Mouse (Mus musculus) liver, adult (tissue): Measurements from ENCODE around the gene Wdr92.

Experiments used
- GATA4 ChIP-seq: IDR thresholded peaks from 2 replicates; pipeline ENCODE4 v1.6.1; 2014; ENCODE audit warnings: mild to moderate bottlenecking, low read length; ENCODE audit not compliant: insufficient replicate concordance

Wdr92 gene

GRCm38 (mm10) chr11:17181807-17182206 is at the start of gene Wdr92:
Wdr92 (plus strand) TSS chr11:17182107.
- no peak for TF ChIP-seq GATA4

GRCm38 (mm10) chr11:17135638-17136037 is 46.3 kb upstream of the Wdr92 start:
- no peak for TF ChIP-seq GATA4

- no peak for TF ChIP-seq GATA4
Observed at GRCm38 (mm10) chr11:17138306-17139033, 43.4 kb upstream of the Wdr92 start.

- TF ChIP-seq GATA4, result no peak; the same call in 1 of the 2 replicates
Observed at GRCm38 (mm10) chr11:17158858-17159737, 22.8 kb upstream of the Wdr92 start, which contains the start of gene Ppp3r1. Ppp3r1 (plus strand) TSS chr11:17159263.

- no peak for TF ChIP-seq GATA4
Observed at GRCm38 (mm10) chr11:17159738-17160241, 22.1 kb upstream of the Wdr92 start.

- no peak for TF ChIP-seq GATA4
Observed at GRCm38 (mm10) chr11:17160242-17160641, 21.7 kb upstream of the Wdr92 start.

- no peak for TF ChIP-seq GATA4
Observed at GRCm38 (mm10) chr11:17163956-17164355, 18.0 kb upstream of the Wdr92 start.

- TF ChIP-seq GATA4, result no peak
Observed at GRCm38 (mm10) chr11:17166627-17167026, 15.3 kb upstream of the Wdr92 start.

GRCm38 (mm10) chr11:17169262-17169661 is 12.6 kb upstream of the Wdr92 start:
- TF ChIP-seq GATA4, result no peak

GRCm38 (mm10) chr11:17170938-17171729 is 10.8 kb upstream of the Wdr92 start:
- no peak for TF ChIP-seq GATA4

GRCm38 (mm10) chr11:17172300-17172699 is 9.6 kb upstream of the Wdr92 start:
- no peak for TF ChIP-seq GATA4

- no peak for TF ChIP-seq GATA4
Observed at GRCm38 (mm10) chr11:17176638-17177037, 5.3 kb upstream of the Wdr92 start.

GRCm38 (mm10) chr11:17180753-17181152 is 1.2 kb upstream of the Wdr92 start:
- no peak for TF ChIP-seq GATA4

GRCm38 (mm10) chr11:17183165-17183564 is 1.3 kb downstream of the Wdr92 start:
- TF ChIP-seq GATA4, result no peak

GRCm38 (mm10) chr11:17187649-17188048 is 5.7 kb downstream of the Wdr92 start:
- no peak for TF ChIP-seq GATA4
